Mouse (Mus musculus): ENCODE measurements at regions not wholly inside any gene's neighbourhood (a gene's known extent, or its start where the extent isn't known, plus 50 kb on each side); places are given as distances from the start of the nearest gene placed in this dataset.
"Not testable (repeated sequence)": the region's sequence is repeated elsewhere in the genome, so short reads cannot be mapped to it uniquely, and the experiment has no call there.

DNA sequence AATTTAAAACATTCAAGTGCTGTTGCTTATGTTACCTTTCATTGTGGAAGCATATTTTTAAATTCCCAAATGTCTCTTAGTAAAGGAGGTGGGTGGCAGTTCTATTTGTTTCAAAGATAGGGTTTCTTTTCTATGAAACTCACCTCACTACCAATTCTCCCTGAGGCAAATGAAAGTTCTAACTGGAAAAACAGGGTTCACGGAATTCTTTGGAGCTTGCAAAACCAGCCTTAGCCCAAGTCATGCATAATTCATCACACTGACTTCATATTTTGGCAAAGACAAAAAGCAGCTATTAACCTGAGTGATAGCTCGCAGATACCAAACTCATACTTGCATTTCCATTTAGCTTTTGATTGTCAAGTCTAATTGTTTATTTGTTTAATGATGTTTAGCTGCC is 73.8 kb downstream of the Dio2 start:
- DNase-seq (ENCODE audit: low spot score), result no peak

- no peak for DNase-seq (ENCODE audit: low spot score)
These were observed 92.8 kb downstream of the Dio2 start for GRCm38 (mm10) chr12:90645452-90645851.

GRCm38 (mm10) chr12:90643891-90644290 is 94.3 kb downstream of the Dio2 start:
- peak; percentile 15 for DNase-seq (ENCODE audit: low spot score)

DNA sequence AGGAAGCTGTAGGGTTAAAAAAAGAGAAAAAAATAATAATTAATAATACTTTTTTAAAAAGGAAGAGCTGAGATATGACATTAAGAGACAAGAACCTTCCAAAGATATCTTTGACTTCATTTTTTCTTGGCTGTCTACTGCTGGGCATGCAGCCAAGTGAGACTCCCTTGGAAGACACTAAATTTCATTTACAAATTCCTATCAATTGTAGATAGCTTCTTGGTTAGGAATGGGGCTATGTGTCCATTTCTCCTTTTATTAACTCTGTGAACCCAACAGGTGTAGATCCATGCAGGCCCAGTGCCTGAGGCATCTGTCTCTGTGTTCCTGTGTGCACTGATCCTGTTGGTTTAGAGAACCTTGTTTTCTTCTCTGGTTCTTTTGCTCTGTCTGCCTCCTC is 113.4 kb downstream of the Dio2 start:
- DNase-seq (ENCODE audit: low spot score), result no peak

DNA sequence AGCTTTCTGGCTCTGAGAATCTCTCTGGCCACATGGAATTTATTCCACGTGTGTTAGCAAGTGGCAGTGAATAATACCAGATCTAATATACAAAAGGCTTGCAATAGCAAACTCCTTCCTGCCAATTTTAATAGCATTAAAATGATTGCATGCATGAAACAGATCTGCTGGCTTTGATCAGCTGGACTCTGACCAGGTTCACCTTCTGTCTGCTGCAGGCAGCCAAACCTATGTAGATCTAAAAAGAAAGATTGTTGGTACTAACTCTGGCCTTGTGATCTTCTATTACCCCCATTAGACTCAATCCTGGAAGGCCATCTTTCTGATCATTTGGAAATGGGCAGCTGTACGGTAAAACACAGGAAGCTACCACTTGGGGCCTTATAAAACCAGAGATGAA is 114.8 kb downstream of the Dio2 start:
- no peak for DNase-seq (ENCODE audit: low spot score)

DNA sequence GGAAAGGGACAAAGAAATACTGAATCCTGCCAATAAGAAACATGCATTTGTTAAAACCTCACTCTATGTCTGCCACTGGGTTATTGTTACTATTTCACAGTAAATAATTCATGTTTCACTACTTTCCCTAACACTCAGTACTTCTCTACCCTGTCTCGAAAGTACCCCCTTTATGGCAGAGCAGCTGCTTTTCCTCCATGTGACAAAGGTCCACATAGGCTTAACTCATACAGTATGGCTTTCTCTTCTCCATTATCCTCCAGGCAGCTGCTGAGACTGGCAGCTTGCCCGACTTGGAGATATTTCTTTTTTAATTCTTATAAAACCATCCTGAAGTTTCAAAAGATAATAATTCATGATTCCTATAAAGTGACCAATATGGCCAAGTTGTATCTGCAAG is 129.4 kb downstream of the Dio2 start:
- no peak for DNase-seq (ENCODE audit: low spot score)

- no peak for DNase-seq (ENCODE audit: low spot score)
These were observed 130.3 kb downstream of the Dio2 start for GRCm38 (mm10) chr12:90607894-90608293.

- DNase-seq (ENCODE audit: low spot score), result no peak
These were observed 158.2 kb downstream of the Dio2 start for GRCm38 (mm10) chr12:90580006-90580405.

DNA sequence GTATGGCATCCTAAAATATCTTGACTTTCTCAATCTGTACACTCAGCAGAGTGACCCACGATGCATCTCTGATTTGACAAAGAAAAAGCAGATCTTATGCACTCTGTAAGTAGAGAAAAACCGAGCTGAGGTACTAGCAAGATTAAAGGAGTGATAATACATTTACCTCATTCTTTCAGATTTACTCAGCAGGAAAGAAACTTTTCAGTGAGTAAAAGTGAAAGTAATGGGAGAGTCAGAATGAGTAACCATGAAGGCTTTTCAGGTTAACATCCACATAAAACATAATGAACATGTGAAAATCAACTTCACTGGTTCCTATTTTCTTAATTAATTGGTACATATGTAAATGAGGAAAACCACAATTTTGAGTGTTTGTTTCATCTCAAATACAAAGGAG is 162.1 kb downstream of the Dio2 start:
- DNase-seq (ENCODE audit: low spot score), result no peak

DNA sequence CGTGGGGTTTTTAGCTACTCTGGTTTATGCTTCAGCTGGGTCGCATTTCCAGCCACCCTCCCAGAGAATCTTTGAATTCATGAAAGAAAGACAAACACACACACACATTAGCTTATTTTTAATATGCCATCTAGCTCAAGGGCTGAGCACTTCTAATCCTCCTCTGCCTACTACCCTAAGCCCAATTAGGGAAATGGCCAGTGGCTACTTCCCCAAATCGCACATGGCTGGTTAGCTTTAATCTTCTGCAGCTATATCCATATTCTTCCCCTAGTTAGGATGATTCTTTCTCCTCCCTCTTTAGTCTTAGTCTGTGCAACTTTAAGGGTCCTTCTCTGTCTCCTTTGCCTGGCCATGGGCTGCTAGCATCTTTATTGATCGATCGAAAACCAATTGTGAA is 166.3 kb downstream of the Dio2 start:
- DNase-seq (ENCODE audit: low spot score), result no peak

- no peak for DNase-seq (ENCODE audit: low spot score)
These were observed 166.7 kb downstream of the Dio2 start for GRCm38 (mm10) chr12:90571506-90571905.

DNA sequence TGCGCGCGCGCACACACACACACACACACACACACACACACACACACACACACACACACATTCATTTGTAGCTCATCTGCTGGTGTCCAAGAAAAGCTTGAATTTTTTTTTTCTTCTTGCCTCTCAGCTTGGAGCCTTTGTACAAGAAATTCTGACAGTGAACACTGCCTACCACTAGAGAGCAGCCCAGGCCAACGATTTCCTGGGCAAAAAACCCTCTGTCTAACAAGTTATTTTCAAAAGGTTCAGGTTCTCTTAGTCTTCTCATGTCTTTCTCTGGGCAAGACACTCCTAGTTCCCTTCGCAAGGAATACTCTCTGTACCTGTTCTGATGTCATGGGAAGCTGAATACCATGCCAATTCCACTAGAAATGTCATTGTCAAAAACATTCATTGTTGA is 171.9 kb downstream of the Dio2 start:
- no peak for DNase-seq (ENCODE audit: low spot score)

GRCm38 (mm10) chr12:90565051-90565450 is 173.2 kb downstream of the Dio2 start:
- DNase-seq (ENCODE audit: low spot score), result no peak

- DNase-seq (ENCODE audit: low spot score), result not testable (repeated sequence)
These were observed 173.6 kb downstream of the Dio2 start for GRCm38 (mm10) chr12:90564594-90564993.

- DNase-seq (ENCODE audit: low spot score), result no peak
These were observed 195.9 kb downstream of the Dio2 start for GRCm38 (mm10) chr12:90542361-90542760.
